Mouse (Mus musculus) lung, postnatal 14 days (tissue): ENCODE measurements around the gene Pitpnm2.

Source experiments
- DNase-seq: peaks from one replicate; pipeline ENCODE4 v3.0.0; 2021

Pitpnm2 gene

DNA sequence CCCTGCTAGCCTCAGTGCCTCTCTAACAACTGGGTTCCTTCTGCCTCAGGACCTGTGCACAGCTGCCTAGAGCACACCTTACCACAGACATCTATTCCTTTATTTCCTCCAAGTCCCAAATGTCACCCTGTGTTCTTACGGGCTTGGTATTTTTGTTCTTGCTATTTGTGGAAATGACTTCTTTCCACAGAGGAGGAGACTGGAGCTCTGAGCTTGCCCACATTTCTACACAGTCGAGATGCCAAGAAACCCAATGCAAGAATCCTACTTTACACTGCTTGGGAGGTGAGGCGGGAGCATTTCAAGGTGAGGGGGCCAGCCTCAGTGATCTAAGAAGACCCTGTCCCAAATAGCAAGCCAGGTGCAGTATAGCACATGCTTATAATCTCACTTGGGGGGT, 164.0 kb downstream of the Pitpnm2 start:
- no peak for DNase-seq

DNA sequence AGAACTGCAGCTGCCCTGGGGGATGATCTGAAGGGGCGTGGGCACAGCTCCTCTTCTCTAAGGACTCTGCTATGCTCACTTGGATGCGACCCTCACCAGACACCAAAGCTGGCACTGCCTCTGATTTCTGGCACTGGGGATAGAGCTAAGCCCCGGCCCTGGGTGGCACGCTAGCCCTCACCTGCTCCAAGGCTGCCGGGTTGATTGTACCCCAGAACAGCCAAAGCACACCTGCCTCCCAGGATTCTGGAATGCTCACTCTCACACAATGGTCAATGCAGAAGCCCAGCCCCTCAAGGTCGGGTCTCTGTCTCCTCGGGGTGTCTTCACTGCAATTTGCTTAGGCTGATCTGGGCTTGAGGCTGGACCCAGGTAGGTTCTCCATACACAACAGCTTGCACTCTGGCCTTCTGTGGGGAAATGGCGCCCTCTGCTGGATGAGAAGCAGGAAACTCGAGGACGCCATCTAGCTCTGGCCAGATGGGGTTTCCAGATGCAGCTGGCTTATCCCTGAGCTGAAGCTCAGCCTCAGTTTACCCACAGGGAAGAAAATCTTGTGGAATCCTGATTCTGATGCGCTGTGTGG, 164.9 kb downstream of the Pitpnm2 start:
- DNase-seq: peak; percentile 92

- DNase-seq: no peak
Observed at GRCm38 (mm10) chr5:124083850-124084587, 165.5 kb downstream of the Pitpnm2 start.

DNA sequence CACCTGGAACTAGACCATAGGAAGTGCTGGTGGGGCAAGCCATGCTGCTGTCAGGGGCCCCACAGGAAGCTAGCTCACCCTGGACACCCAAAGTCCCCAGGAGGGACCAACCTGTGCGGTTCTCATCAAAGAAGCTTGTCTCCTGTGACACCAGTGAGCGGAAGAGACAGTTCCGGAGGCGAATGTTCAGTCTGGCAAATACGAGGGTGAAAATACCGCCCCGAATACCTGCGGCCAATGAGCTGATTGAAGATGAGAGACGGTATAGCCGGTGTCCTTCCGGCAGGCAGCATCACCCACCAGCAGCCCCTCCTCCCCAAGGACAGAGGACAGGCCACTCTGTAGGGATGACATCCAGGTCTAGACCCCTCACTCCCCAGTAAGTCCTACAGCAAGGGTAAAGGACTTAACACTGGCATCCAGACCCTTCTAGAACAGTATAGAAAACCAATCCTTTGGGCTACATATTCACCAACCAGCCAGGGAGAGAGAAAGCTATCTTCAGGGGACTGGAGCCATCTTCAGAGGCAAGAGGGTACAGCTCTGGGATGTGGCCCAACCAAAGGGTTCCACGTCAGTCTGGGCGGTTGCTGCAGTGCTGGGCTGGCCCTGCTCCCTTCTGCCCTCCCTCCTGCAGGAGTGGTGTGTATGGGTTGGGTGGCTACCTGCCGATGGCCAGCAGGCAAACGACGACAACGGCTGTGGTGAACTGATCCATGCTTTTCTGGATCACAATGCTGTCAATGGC, 166.4 kb downstream of the Pitpnm2 start:
- no peak for DNase-seq

DNA sequence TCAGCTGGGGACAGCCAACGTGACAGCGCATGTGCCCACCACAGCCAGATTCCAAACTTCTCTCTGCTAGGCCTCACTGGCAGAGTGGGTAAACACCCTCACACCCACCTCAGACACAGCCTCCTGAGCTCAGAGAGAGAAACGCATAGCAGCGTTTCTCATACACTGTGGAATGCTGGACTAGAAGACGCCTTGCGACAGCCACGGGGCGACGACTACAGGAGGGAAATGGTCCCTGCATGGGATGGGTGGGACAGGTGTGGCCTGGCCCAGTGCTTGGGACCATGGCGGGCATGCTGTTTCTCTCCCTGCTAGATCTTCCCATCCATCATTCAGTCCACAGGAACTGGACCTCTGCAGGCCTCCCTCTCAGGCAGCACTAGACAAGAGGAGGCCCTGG, 167.1 kb downstream of the Pitpnm2 start:
- DNase-seq: no peak

GRCm38 (mm10) chr5:124079880-124080279, 169.7 kb downstream of the Pitpnm2 start:
- DNase-seq: no peak

DNA sequence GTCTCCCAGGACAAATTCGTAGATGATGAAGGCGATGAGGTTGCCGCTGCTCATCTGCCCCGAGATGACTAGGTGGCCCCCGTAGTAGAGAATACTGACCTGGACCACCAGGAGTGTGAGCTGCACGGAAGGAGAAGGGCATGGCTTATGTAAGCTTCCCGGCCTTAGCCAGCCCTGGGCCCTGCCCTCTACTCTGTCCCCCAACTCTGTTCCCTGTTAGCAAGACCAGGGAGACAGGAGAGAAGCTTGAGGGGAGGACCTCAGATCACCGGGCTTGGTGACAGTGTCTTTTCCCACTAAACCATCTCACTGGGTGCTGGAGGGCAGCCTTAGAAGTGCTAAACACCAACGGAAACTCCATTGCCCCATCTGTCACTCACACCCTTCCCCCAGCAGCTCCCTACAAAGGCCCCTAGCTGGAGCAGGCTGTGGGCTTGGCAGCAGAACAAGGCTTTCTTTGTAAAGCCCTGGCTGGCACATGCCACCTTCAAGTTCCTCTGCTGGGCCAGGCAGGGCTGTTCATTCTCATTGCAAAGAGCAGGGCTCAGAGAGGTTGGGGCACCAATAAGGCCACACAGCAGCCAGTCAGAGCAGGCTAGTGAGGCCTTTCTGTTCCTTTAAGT, 170.7 kb downstream of the Pitpnm2 start:
- no peak for DNase-seq

DNA sequence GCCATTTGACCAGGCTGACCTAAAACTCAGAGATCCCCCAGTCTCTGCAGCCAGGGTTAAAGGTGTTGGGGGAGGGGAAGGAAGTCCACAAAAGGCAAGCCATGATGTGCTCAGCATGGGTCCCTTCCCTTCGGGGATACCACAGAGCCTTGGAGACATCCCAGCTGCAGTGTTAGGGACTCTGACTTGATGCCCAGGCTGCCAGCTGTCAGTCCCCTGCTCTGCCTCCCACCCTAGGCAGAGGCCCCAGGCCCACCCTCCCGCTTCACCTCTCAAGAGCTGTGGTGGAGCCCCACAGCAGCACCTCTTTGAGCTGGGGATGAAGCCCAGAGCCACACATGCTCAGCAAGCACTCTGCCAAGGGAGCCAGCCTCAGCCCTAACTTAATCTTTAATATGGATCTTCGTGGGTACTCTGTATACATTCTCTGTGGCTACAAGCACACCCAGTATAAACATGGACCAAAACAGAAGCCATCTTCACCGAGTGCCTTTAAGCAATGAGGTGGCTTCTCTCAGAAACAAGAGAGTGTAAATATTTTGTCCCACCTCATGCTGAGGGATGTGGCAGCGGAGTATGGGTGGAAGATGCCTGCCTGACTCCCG, 171.6 kb downstream of the Pitpnm2 start:
- DNase-seq: no peak

DNA sequence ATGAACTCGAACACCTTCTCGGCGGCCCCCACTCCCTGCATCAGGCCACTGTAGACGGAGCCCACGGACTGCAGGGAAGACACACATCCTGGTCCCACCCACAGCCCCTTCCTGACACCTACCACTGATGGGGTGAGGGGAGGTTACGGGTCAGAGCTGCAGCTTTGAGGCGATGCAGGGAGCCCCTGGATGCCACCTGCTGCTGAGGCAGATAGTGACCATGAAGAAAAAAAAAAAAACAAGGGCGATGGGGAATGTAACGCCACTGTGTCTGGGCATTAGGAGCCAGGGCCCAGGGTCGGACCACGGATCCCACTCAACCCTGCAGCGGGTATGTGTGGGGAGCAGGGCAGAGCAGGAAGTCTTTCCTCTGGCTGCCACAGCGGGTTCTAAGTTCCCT, 172.3 kb downstream of the Pitpnm2 start:
- no peak for DNase-seq

- DNase-seq: no peak
Observed at GRCm38 (mm10) chr5:124076559-124076958, 173.0 kb downstream of the Pitpnm2 start.

DNA sequence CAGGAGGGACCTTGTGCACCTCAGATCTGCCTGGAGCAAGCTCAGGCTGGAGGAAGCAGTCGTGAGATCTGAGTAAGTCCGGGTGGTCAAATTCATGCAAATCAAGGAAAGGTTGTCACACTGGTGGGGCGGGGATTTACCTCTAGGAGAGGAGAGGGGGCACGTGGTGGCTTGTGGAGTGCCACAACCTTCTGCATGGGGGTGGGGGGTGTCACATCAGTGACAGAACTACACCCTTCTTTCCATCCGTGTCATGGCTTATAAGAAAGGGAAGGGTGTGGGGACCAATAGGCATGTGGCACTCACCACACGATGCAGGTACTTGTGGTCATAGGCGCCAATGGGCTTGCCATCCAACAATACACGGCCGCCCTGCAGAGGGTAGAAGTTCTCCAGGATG, 173.8 kb downstream of the Pitpnm2 start:
- DNase-seq: no peak

GRCm38 (mm10) chr5:124074845-124075307, 174.7 kb downstream of the Pitpnm2 start:
- no peak for DNase-seq

- no peak for DNase-seq
Observed at GRCm38 (mm10) chr5:124073682-124074081, 175.9 kb downstream of the Pitpnm2 start.

- no peak for DNase-seq
Observed at GRCm38 (mm10) chr5:124069657-124070056, 179.9 kb downstream of the Pitpnm2 start.
